ENCODE assay signal across 23 mouse cellular contexts in genomic region chr6:101027462-101027861, GRCm38 (mm10).
"Had no signal": no experiment of that assay in that cellular context is flagged by ENCODE, and none has a peak within 500 bp of the region (broad histone marks: within the 10 kb centered on the region; RNA-seq: fewer than 3 reads in every experiment).

No protein-coding gene starts in this region.

- H3K9ac ChIP-seq: limb, embryonic 15.5 days; liver, embryonic 14.5 days; liver, postnatal 0 days; lung, embryonic 14.5 days; midbrain, embryonic 13.5 days; neural tube, embryonic 12.5 days; neural tube, embryonic 15.5 days; stomach, embryonic 15.5 days had no signal

- H3K9me3 ChIP-seq: limb, embryonic 15.5 days; midbrain, embryonic 10.5 days; midbrain, embryonic 13.5 days; neural tube, embryonic 15.5 days; stomach, embryonic 15.5 days had no signal

- DNase-seq: kidney, adult 18-20 months; kidney, adult 9 months; kidney, postnatal 25 days; layer of hippocampus, postnatal 36 days; left cerebral cortex, postnatal 4 days; liver, postnatal 0 days; lung, embryonic 14.5 days; right cerebral cortex, adult 18-20 months; right cerebral cortex, postnatal 14 days; right cerebral cortex, postnatal 4 days; thymus, postnatal 25 days had no signal

- H3K27me3 ChIP-seq: midbrain, embryonic 13.5 days; neural tube, embryonic 12.5 days; neural tube, embryonic 15.5 days; stomach, embryonic 15.5 days had no signal

- H3K36me3 ChIP-seq: limb, embryonic 15.5 days; midbrain, embryonic 10.5 days; midbrain, embryonic 13.5 days; neural tube, embryonic 12.5 days; neural tube, embryonic 15.5 days; stomach, embryonic 15.5 days had no signal

- H3K27ac ChIP-seq: layer of hippocampus, adult 2 months; left cerebral cortex, adult 2 months; limb, embryonic 15.5 days; liver, embryonic 14.5 days; macrophage; midbrain, embryonic 10.5 days; midbrain, embryonic 13.5 days; neural tube, embryonic 12.5 days; neural tube, embryonic 15.5 days; stomach, embryonic 15.5 days had no signal

- H3K4me3 ChIP-seq: layer of hippocampus, adult 2 months; left cerebral cortex, adult 2 months; limb, embryonic 15.5 days; midbrain, embryonic 10.5 days; midbrain, embryonic 13.5 days; neural tube, embryonic 12.5 days; neural tube, embryonic 15.5 days; stomach, embryonic 15.5 days had no signal

- ATAC-seq: liver, postnatal 0 days; lung, postnatal 0 days; midbrain, embryonic 13.5 days had no signal

- H3K4me1 ChIP-seq: limb, embryonic 15.5 days; stomach, embryonic 15.5 days had no signal

- H3K4me2 ChIP-seq: limb, embryonic 15.5 days; liver, embryonic 11.5 days; lung, embryonic 14.5 days; midbrain, embryonic 13.5 days; neural tube, embryonic 12.5 days; neural tube, embryonic 15.5 days; stomach, embryonic 15.5 days had no signal
